Mouse (Mus musculus) sigmoid colon, adult 10 weeks (tissue): ENCODE measurements around the gene Plxna2. TPM values are rescaled to one million over a fixed set of nuclear protein-coding genes. Genes with fewer than 3 reads are reported as not detected.

Source experiments
- polyA plus RNA-seq: library from polyadenylated mRNA; stranded (reverse); fragments of 350-450 nt; fragmentation: Illumina TruSeq; extraction: RNeasy Lipid Tissue Mini Kit (QIAGEN cat#74804); gene quantifications from one replicate; pipeline ENCODE4 v1.2.3, GENCODE M21; 2014; ENCODE audit warnings: low read depth, low replicate concordance

Gene Plxna2
- 19.6 TPM for polyA plus RNA-seq

DNA sequence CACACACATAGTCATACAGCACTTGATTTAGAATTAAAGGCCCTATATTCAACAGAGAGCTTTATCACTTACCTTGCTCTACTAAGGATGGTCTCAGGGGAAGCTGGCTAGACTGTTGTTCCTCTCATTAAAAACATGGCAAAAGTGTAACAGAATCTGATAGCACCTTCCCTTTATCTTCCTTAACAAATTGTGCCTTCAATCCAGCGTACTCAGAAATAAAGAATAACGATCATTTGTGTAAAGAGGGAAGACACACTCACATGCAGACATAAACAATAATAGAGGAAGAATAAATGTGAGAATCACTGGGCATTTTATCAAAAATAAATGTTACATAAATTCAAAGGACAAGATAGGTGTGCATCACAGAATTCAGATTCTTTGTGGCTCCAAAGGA is at the start of gene Plxna2:
Gene Plxna2, plus strand, starts transcription at position 301 of the 400 bp plus-strand sequence.

